Mouse (Mus musculus): Measurements from ENCODE around the gene Nf2.
"Not testable (repeated sequence)": the region's sequence is repeated elsewhere in the genome, so short reads cannot be mapped to it uniquely, and the experiment has no call there.

The Nf2 gene

GRCm38 (mm10) chr11:4836755-4837154, 12.6 kb downstream of the Nf2 start:
- DNase-seq = peak; percentile 63

GRCm38 (mm10) chr11:4835436-4835835, 13.9 kb downstream of the Nf2 start:
- DNase-seq = no peak

- no peak for DNase-seq
Measured at GRCm38 (mm10) chr11:4833295-4833939, 15.9 kb downstream of the Nf2 start.

- DNase-seq = no peak
Measured at GRCm38 (mm10) chr11:4831066-4831465, 18.3 kb downstream of the Nf2 start.

GRCm38 (mm10) chr11:4827916-4828315, 21.4 kb downstream of the Nf2 start:
- no peak for DNase-seq

GRCm38 (mm10) chr11:4827340-4827739, 22.0 kb downstream of the Nf2 start:
- DNase-seq = no peak

- no peak for DNase-seq
Measured at GRCm38 (mm10) chr11:4826152-4826778, 23.1 kb downstream of the Nf2 start.

- DNase-seq = no peak
Measured at GRCm38 (mm10) chr11:4823655-4824312, 25.6 kb downstream of the Nf2 start.

GRCm38 (mm10) chr11:4822446-4822842, 26.9 kb downstream of the Nf2 start:
- not testable (repeated sequence) for DNase-seq

- DNase-seq = peak; percentile 72
Measured at GRCm38 (mm10) chr11:4821492-4822445, 27.6 kb downstream of the Nf2 start.

GRCm38 (mm10) chr11:4814507-4815450, 34.6 kb downstream of the Nf2 start:
- no peak for DNase-seq

- DNase-seq = no peak
Measured at GRCm38 (mm10) chr11:4808311-4808710, 41.0 kb downstream of the Nf2 start.

- no peak for DNase-seq
Measured at GRCm38 (mm10) chr11:4806031-4806715, 43.2 kb downstream of the Nf2 start.

- DNase-seq = no peak
Measured at GRCm38 (mm10) chr11:4804921-4805562, 44.3 kb downstream of the Nf2 start.

GRCm38 (mm10) chr11:4803951-4804350, 45.4 kb downstream of the Nf2 start:
- no peak for DNase-seq

- DNase-seq = no peak
Measured at GRCm38 (mm10) chr11:4803426-4803825, 45.9 kb downstream of the Nf2 start.

GRCm38 (mm10) chr11:4803008-4803407, 46.3 kb downstream of the Nf2 start:
- DNase-seq = peak; percentile 13

- DNase-seq = not testable (repeated sequence)
Measured at GRCm38 (mm10) chr11:4802401-4802800, 46.9 kb downstream of the Nf2 start.

- no peak for DNase-seq
Measured at GRCm38 (mm10) chr11:4800654-4801053, 48.7 kb downstream of the Nf2 start.

- no peak for DNase-seq
Measured at GRCm38 (mm10) chr11:4793006-4793405, 56.3 kb downstream of the Nf2 start.

- no peak for DNase-seq
Measured at GRCm38 (mm10) chr11:4791549-4791948, 57.8 kb downstream of the Nf2 start.

Data from embryo, embryonic 11 days (tissue).